In the genomic region with DNA sequence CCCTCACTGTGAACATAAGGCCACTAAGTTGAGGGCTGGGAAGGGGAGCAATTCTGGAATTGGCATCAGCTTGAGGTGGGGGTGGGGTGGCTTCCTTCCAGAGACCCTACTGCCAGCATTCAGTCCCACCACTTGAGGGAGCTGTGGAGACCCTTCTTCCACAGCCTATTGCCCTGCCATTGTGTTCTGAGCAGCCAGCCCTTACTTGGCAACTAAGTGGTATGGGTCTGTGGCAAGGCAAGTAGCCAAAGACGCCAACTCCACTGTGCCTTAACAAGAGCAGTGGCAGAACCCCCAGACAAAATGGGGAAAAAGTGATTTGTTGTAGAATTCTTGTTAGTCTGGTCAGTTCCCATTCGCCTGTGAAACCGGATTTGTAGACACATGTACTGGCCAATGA, we compare ENCODE assay signal across 15 mouse cellular contexts.
DNase-seq lines count a peak whose midpoint lies in the region; ATAC-seq and TF ChIP-seq lines count a peak whose summit lies in the region.
"Had no signal": no experiment of that assay in that cellular context is flagged by ENCODE, and none has a peak within 500 bp of the region (broad histone marks: within the 10 kb centered on the region; RNA-seq: fewer than 3 reads in every experiment).

No protein-coding gene starts in this region.

- no peaks in the 10 kb centered on the region for H3K9me3 ChIP-seq in liver, embryonic 11.5 days (ENCODE audit: control insufficient read depth, low read length)
- H3K9me3 ChIP-seq: forebrain, embryonic 10.5 days; limb, embryonic 13.5 days; neural tube, embryonic 15.5 days had no signal

- no peak overlapping the region for H3K4me2 ChIP-seq in liver, embryonic 11.5 days
- H3K4me2 ChIP-seq: limb, embryonic 13.5 days; neural tube, embryonic 15.5 days had no signal

- no peaks in the 10 kb centered on the region for H3K79me3 ChIP-seq in C2C12 (ENCODE audit: low read depth)

- H3K36me3 ChIP-seq in C2C12 (ENCODE audit: control insufficient read depth, insufficient read depth) = no peaks in the 10 kb centered on the region
- no peaks in the 10 kb centered on the region for H3K36me3 ChIP-seq in liver, embryonic 11.5 days (ENCODE audit: control insufficient read depth, insufficient read depth, low read length)
- H3K36me3 ChIP-seq: forebrain, embryonic 10.5 days; limb, embryonic 13.5 days; neural tube, embryonic 15.5 days had no signal

- 85% methylated on average over 3 of the region's 3 CpGs for WGBS in liver, embryonic 11.5 days

- H3K4me3 ChIP-seq in layer of hippocampus, adult 2 months = no peak overlapping the region
- no peak overlapping the region for H3K4me3 ChIP-seq in C2C12 (ENCODE audit: insufficient read depth, poor library complexity, severe bottlenecking)
- H3K4me3 ChIP-seq in liver, embryonic 11.5 days (ENCODE audit: low read depth, low read length) = no peak overlapping the region
- H3K4me3 ChIP-seq: forebrain, embryonic 10.5 days; limb, embryonic 13.5 days; neural tube, embryonic 15.5 days had no signal

- no peaks in the 10 kb centered on the region for H3K27me3 ChIP-seq in C2C12 (ENCODE audit: control insufficient read depth, insufficient read depth, insufficient read length)
- H3K27me3 ChIP-seq in liver, embryonic 11.5 days (replicated peaks; ENCODE audit: control insufficient read depth, insufficient read depth, low read length) = no peaks in the 10 kb centered on the region
- H3K27me3 ChIP-seq: limb, embryonic 13.5 days; neural tube, embryonic 15.5 days had no signal

- H3ac ChIP-seq in C2C12 (ENCODE audit: control insufficient read depth, insufficient read length, low read depth) = no peak overlapping the region

- TF ChIP-seq CTCF in layer of hippocampus, adult 2 months (conservative IDR thresholded peaks at IDR 0.05) = peak; percentile 61
- TF ChIP-seq CTCF in C2C12 (IDR thresholded peaks at IDR 0.05; ENCODE audit: control insufficient read depth, insufficient read depth, insufficient read length) = peak; percentile 59

- no peak overlapping the region for H3K27ac ChIP-seq in layer of hippocampus, adult 2 months
- no peak overlapping the region for H3K27ac ChIP-seq in liver, embryonic 11.5 days (ENCODE audit: low read depth, low read length)
- H3K27ac ChIP-seq: forebrain, embryonic 10.5 days; limb, embryonic 13.5 days; neural tube, embryonic 15.5 days had no signal

- DNase-seq in layer of hippocampus, adult 2 months (ENCODE audit: low spot score in 2 of 2) = no peak
- DNase-seq in layer of hippocampus, adult 8-10 months (ENCODE audit: low spot score in 2 of 2) = no peak
- peak; percentile 85 for DNase-seq in 3134 (ENCODE audit: extremely low read depth, insufficient read length, low spot score)
- DNase-seq in adipocyte (ENCODE audit: low spot score) = peak; percentile 34
- DNase-seq in liver, embryonic 11.5 days (ENCODE audit: low spot score) = no peak
- no peak for DNase-seq in heart, postnatal 14 days
- DNase-seq in gastrocnemius, adult 8-10 months (ENCODE audit: low spot score in 2 of 2) = no peak
- DNase-seq: heart, postnatal 36 days; kidney, postnatal 10 days; lung, adult 18-20 months; spleen, adult 18-20 months had no signal

- no peaks in the 10 kb centered on the region for H3K79me2 ChIP-seq in C2C12 (ENCODE audit: control insufficient read depth, insufficient read depth)

- intact Hi-C loops in heart, postnatal 14 days (cut with DNase I) = no loop called here

- H3K4me1 ChIP-seq in liver, embryonic 11.5 days (replicated peaks; ENCODE audit: control insufficient read depth, insufficient read depth, low read length) = no peaks in the 10 kb centered on the region
- H3K4me1 ChIP-seq: forebrain, embryonic 10.5 days; limb, embryonic 13.5 days; neural tube, embryonic 15.5 days had no signal

- ATAC-seq in liver, embryonic 11.5 days (replicated peaks; ENCODE audit: low FRiP score) = no peak

- H3K9ac ChIP-seq in liver, embryonic 11.5 days (ENCODE audit: low read depth, low read length) = no peak overlapping the region
- H3K9ac ChIP-seq: limb, embryonic 13.5 days; neural tube, embryonic 15.5 days had no signal

TF ChIP-seq in C2C12, 6 proteins besides CTCF, POLR2A, EP300 and RAD21:
- TF ChIP-seq MYOG (IDR thresholded peaks at IDR 0.05; ENCODE audit: control insufficient read depth, extremely low read depth, insufficient read length) (no peak), MYOD1 (IDR thresholded peaks at IDR 0.05; ENCODE audit: control insufficient read depth, insufficient read length, low read depth) (no peak), MAX (IDR thresholded peaks at IDR 0.05) (no peak), FOSL1 (IDR thresholded peaks at IDR 0.05; ENCODE audit: insufficient read depth, low read length, poor library complexity, severe bottlenecking) (no peak), CEBPB (IDR thresholded peaks at IDR 0.05; ENCODE audit: low read depth) (no peak), USF1 (IDR thresholded peaks at IDR 0.05; ENCODE audit: low read depth) (no peak)

Comparison
In these comparisons a context has a peak if more than half of its experiments do, and no peak if none do; other contexts are left out.
1. DNase-seq: peak in 3134 (single experiment) and adipocyte (single experiment); none in layer of hippocampus, adult 2 months (0 of 2), layer of hippocampus, adult 8-10 months (0 of 2), liver, embryonic 11.5 days (single experiment), heart, postnatal 14 days (0 of 2) and gastrocnemius, adult 8-10 months (0 of 2).